Mouse (Mus musculus) adipocyte (in vitro differentiated cells): ENCODE data around the gene Tnfrsf1b.

ENCODE experiments used
- DNase-seq: peaks from one replicate; pipeline ENCODE4 v3.0.0-alpha.2; 2016; ENCODE audit warnings: low spot score

Gene Tnfrsf1b

GRCm38 (mm10) chr4:145256144-145256543 lies 9.5 kb upstream of the Tnfrsf1b start:
- no peak for DNase-seq

- DNase-seq, result peak; percentile 14
Observed at GRCm38 (mm10) chr4:145254418-145254817, 7.7 kb upstream of the Tnfrsf1b start.

GRCm38 (mm10) chr4:145252611-145253010 lies 5.9 kb upstream of the Tnfrsf1b start:
- DNase-seq, result no peak

- DNase-seq, result no peak
Observed at GRCm38 (mm10) chr4:145251546-145251945, 4.9 kb upstream of the Tnfrsf1b start.

GRCm38 (mm10) chr4:145250002-145250401 lies 3.3 kb upstream of the Tnfrsf1b start:
- no peak for DNase-seq

GRCm38 (mm10) chr4:145247556-145247955 lies 886 bp upstream of the Tnfrsf1b start:
- no peak for DNase-seq

GRCm38 (mm10) chr4:145245581-145245980 lies 1.1 kb downstream of the Tnfrsf1b start:
- DNase-seq, result no peak

- DNase-seq, result no peak
Observed at GRCm38 (mm10) chr4:145244676-145245075, 2.0 kb downstream of the Tnfrsf1b start.

- DNase-seq, result no peak
Observed at GRCm38 (mm10) chr4:145242719-145243350, 3.8 kb downstream of the Tnfrsf1b start.

GRCm38 (mm10) chr4:145240723-145241231 lies 5.9 kb downstream of the Tnfrsf1b start:
- no peak for DNase-seq

- peak; percentile 85 for DNase-seq
Observed at GRCm38 (mm10) chr4:145239049-145239830, 7.4 kb downstream of the Tnfrsf1b start.

- DNase-seq, result no peak
Observed at GRCm38 (mm10) chr4:145236027-145236426, 10.6 kb downstream of the Tnfrsf1b start.

GRCm38 (mm10) chr4:145233487-145234228 lies 13.0 kb downstream of the Tnfrsf1b start:
- DNase-seq, result peak; percentile 34

GRCm38 (mm10) chr4:145231732-145232131 lies 14.9 kb downstream of the Tnfrsf1b start:
- no peak for DNase-seq

- DNase-seq, result no peak
Observed at GRCm38 (mm10) chr4:145230647-145231046, 16.0 kb downstream of the Tnfrsf1b start.

GRCm38 (mm10) chr4:145229524-145230163 lies 17.0 kb downstream of the Tnfrsf1b start:
- no peak for DNase-seq

GRCm38 (mm10) chr4:145229051-145229450 lies 17.6 kb downstream of the Tnfrsf1b start:
- no peak for DNase-seq

GRCm38 (mm10) chr4:145224613-145225012 lies 22.1 kb downstream of the Tnfrsf1b start:
- no peak for DNase-seq

GRCm38 (mm10) chr4:145222064-145222463 lies 24.6 kb downstream of the Tnfrsf1b start:
- no peak for DNase-seq

GRCm38 (mm10) chr4:145221379-145221778 lies 25.3 kb downstream of the Tnfrsf1b start:
- DNase-seq, result no peak

- no peak for DNase-seq
Observed at GRCm38 (mm10) chr4:145220001-145220400, 26.7 kb downstream of the Tnfrsf1b start.
